Mouse (Mus musculus): Measurements from ENCODE around the gene Gm21732. TPM values are rescaled to one million over a fixed set of nuclear protein-coding genes. Genes with fewer than 3 reads are reported as not detected.
"Not testable (repeated sequence)": the region's sequence is repeated elsewhere in the genome, so short reads cannot be mapped to it uniquely, and the experiment has no call there.

Gene Gm21732
- polyA plus RNA-seq (2016; fragmentation: Nextera tagmentation; extraction: Ambion mirVana), result not detected in 2 replicates

DNA sequence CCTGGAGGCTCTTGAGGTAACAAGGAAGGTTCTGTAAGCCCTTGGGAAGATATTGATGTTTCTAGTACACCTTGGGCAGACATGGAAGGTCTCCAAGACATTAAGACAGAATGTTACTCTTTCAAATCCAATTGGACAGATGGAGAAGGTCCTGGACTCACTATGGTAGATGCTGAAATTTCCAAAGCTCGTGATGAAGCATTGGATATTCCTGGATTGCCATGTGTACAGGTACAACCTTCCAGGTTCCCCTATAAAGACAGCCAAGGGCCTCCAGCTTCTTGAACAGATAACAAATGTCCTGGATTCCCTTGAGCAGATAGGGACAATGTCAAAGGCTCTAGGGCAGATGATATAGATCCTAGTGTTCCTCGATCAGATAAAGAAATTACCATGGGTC is at the start of gene Gm21732:
Gene Gm21732 (minus strand): TSS at position 101 of the 400 bp plus-strand sequence.
- H3K27ac ChIP-seq; ATAC-seq (ENCODE audit: low FRiP score, low read depth); H3K36me3 ChIP-seq; H3K27me3 ChIP-seq (replicated peaks); H3K4me2 ChIP-seq (replicated peaks); H3K4me1 ChIP-seq; H3K9ac ChIP-seq; H3K4me3 ChIP-seq; H3K9me3 ChIP-seq: not testable (repeated sequence)
- no CpG with 5 or more reads among the region's 2 CpGs for WGBS

Other genes starting within 250 kb of the Gm21732 start
- not detected in 2 replicates for gene Gm20897, start 73.5 kb downstream of the Gm21732 start, polyA plus RNA-seq (2016; fragmentation: Nextera tagmentation; extraction: Ambion mirVana)